Mouse (Mus musculus): ENCODE results near the gene Cnnm2. TPM values are rescaled to one million over a fixed set of nuclear protein-coding genes. Genes with fewer than 3 reads are reported as not detected.

The Cnnm2 gene
- total and polyA plus RNA-seq, 2 experiments from 2014 or later: 9.5 to 47.2 TPM

DNA sequence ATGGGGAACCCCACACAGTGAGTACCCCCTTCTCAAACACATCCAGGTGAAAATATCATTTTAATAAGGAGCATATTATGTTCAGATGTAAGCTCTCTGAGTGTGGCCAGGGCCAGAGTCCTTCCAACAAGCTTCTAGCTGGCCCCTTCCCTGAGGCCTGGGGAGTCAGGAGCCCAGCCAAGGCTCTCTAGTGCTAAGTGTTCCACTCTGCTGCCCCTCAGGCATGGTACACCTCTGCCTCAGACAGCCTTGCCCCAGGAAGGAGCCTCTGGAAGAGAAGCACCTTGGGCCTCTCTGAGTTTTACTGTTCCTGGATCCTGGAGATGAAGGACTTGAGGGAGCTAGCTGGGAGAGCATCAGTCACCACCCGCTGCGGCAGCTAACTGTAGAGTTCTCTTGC is 118.5 kb downstream of the Cnnm2 start:
- ATAC-seq (no peak), DNase-seq (ENCODE audit: low spot score) (no peak)
- H3K27ac ChIP-seq: no peak overlapping the region
- no peak for TF ChIP-seq CTCF (IDR thresholded peaks at IDR 0.05; ENCODE audit: low read depth)
- no peak overlapping the region for H3K4me3 ChIP-seq (ENCODE audit: low read length)
- H3K9me3 ChIP-seq (ENCODE audit: low read length): no peaks in the 10 kb centered on the region
- WGBS: 95% methylated on average over 2 of the region's 2 CpGs
- H3K4me1 ChIP-seq (ENCODE audit: insufficient read depth, low read length): no peaks in the 10 kb centered on the region
- no peak overlapping the region for H3K9ac ChIP-seq (replicated peaks; ENCODE audit: low read length)
- H3K36me3 ChIP-seq (ENCODE audit: insufficient read depth, low read length): peaks cover 11% of the 10 kb centered on the region; the same call in 1 of the 2 replicates
- no peak overlapping the region for H3K4me2 ChIP-seq (ENCODE audit: low read depth, low read length)
- no peaks in the 10 kb centered on the region for H3K27me3 ChIP-seq (ENCODE audit: insufficient read depth, low read length)

- no peak overlapping the region for H3K4me2 ChIP-seq (ENCODE audit: low read depth, low read length)
- H3K36me3 ChIP-seq (ENCODE audit: insufficient read depth, low read length): peaks cover 45% of the 10 kb centered on the region
- no peak for TF ChIP-seq CTCF (IDR thresholded peaks at IDR 0.05; ENCODE audit: low read depth)
- no peak for DNase-seq (ENCODE audit: low spot score)
- no peaks in the 10 kb centered on the region for H3K9me3 ChIP-seq (ENCODE audit: low read length)
- no peaks in the 10 kb centered on the region for H3K27me3 ChIP-seq (ENCODE audit: insufficient read depth, low read length)
- no peak overlapping the region for H3K9ac ChIP-seq (replicated peaks; ENCODE audit: low read length)
- H3K4me3 ChIP-seq (ENCODE audit: low read length): no peak overlapping the region
- no peak for ATAC-seq
- H3K27ac ChIP-seq: no peak overlapping the region
- no peaks in the 10 kb centered on the region for H3K4me1 ChIP-seq (ENCODE audit: insufficient read depth, low read length)
- WGBS: 94% methylated on average over 4 of the region's 4 CpGs
Measured at GRCm38 (mm10) chr19:46885365-46885764, 124.0 kb downstream of the Cnnm2 start.

GRCm38 (mm10) chr19:46886826-46887225 is 125.4 kb downstream of the Cnnm2 start:
- peaks cover 54% of the 10 kb centered on the region for H3K36me3 ChIP-seq (ENCODE audit: insufficient read depth, low read length)
- H3K27me3 ChIP-seq (ENCODE audit: insufficient read depth, low read length): no peaks in the 10 kb centered on the region
- H3K9ac ChIP-seq (replicated peaks; ENCODE audit: low read length): no peak overlapping the region
- ATAC-seq (no peak), DNase-seq (ENCODE audit: low spot score) (no peak)
- no peak overlapping the region for H3K27ac ChIP-seq
- no peak overlapping the region for H3K4me2 ChIP-seq (ENCODE audit: low read depth, low read length)
- no peak overlapping the region for H3K4me3 ChIP-seq (ENCODE audit: low read length)
- WGBS: 81% methylated on average over 7 of the region's 7 CpGs
- H3K4me1 ChIP-seq (ENCODE audit: insufficient read depth, low read length): no peaks in the 10 kb centered on the region
- TF ChIP-seq CTCF (IDR thresholded peaks at IDR 0.05; ENCODE audit: low read depth): no peak
- no peaks in the 10 kb centered on the region for H3K9me3 ChIP-seq (ENCODE audit: low read length)

- no peak overlapping the region for H3K4me2 ChIP-seq (ENCODE audit: low read depth, low read length)
- no peak overlapping the region for H3K4me3 ChIP-seq (ENCODE audit: low read length)
- H3K4me1 ChIP-seq (ENCODE audit: insufficient read depth, low read length): no peaks in the 10 kb centered on the region
- no peak overlapping the region for H3K27ac ChIP-seq
- H3K9me3 ChIP-seq (ENCODE audit: low read length): no peaks in the 10 kb centered on the region
- no peak for ATAC-seq
- peaks cover 58% of the 10 kb centered on the region for H3K36me3 ChIP-seq (ENCODE audit: insufficient read depth, low read length)
- no peak for TF ChIP-seq CTCF (IDR thresholded peaks at IDR 0.05; ENCODE audit: low read depth)
- no peak overlapping the region for H3K9ac ChIP-seq (replicated peaks; ENCODE audit: low read length)
- no peak for DNase-seq (ENCODE audit: low spot score)
- WGBS: 85% methylated on average over 14 of the region's 14 CpGs
- no peaks in the 10 kb centered on the region for H3K27me3 ChIP-seq (ENCODE audit: insufficient read depth, low read length)
Measured at GRCm38 (mm10) chr19:46887811-46888527, 126.6 kb downstream of the Cnnm2 start.

- peaks cover 55% of the 10 kb centered on the region for H3K36me3 ChIP-seq (ENCODE audit: insufficient read depth, low read length)
- H3K9ac ChIP-seq (replicated peaks; ENCODE audit: low read length): no peak overlapping the region
- DNase-seq (ENCODE audit: low spot score) (no peak), ATAC-seq (no peak)
- H3K9me3 ChIP-seq (ENCODE audit: low read length): no peaks in the 10 kb centered on the region
- no peak for TF ChIP-seq CTCF (IDR thresholded peaks at IDR 0.05; ENCODE audit: low read depth)
- no peak overlapping the region for H3K4me3 ChIP-seq (ENCODE audit: low read length)
- H3K27me3 ChIP-seq (ENCODE audit: insufficient read depth, low read length): no peaks in the 10 kb centered on the region
- H3K4me1 ChIP-seq (ENCODE audit: insufficient read depth, low read length): no peaks in the 10 kb centered on the region
- no peak overlapping the region for H3K27ac ChIP-seq
- 91% methylated on average over 8 of the region's 8 CpGs for WGBS
- H3K4me2 ChIP-seq (ENCODE audit: low read depth, low read length): no peak overlapping the region
Measured at GRCm38 (mm10) chr19:46889666-46890065, 128.3 kb downstream of the Cnnm2 start.

- no peak overlapping the region for H3K9ac ChIP-seq (replicated peaks; ENCODE audit: low read length)
- H3K36me3 ChIP-seq (ENCODE audit: insufficient read depth, low read length): peaks cover 46% of the 10 kb centered on the region
- 90% methylated on average over 8 of the region's 8 CpGs for WGBS
- H3K4me3 ChIP-seq (ENCODE audit: low read length): no peak overlapping the region
- no peaks in the 10 kb centered on the region for H3K27me3 ChIP-seq (ENCODE audit: insufficient read depth, low read length)
- H3K4me2 ChIP-seq (ENCODE audit: low read depth, low read length): no peak overlapping the region
- TF ChIP-seq CTCF (IDR thresholded peaks at IDR 0.05; ENCODE audit: low read depth): no peak
- no peak overlapping the region for H3K27ac ChIP-seq
- H3K4me1 ChIP-seq (ENCODE audit: insufficient read depth, low read length): no peaks in the 10 kb centered on the region
- no peaks in the 10 kb centered on the region for H3K9me3 ChIP-seq (ENCODE audit: low read length)
- DNase-seq (ENCODE audit: low spot score) (no peak), ATAC-seq (no peak)
Measured at GRCm38 (mm10) chr19:46890657-46891056, 129.3 kb downstream of the Cnnm2 start.

DNA sequence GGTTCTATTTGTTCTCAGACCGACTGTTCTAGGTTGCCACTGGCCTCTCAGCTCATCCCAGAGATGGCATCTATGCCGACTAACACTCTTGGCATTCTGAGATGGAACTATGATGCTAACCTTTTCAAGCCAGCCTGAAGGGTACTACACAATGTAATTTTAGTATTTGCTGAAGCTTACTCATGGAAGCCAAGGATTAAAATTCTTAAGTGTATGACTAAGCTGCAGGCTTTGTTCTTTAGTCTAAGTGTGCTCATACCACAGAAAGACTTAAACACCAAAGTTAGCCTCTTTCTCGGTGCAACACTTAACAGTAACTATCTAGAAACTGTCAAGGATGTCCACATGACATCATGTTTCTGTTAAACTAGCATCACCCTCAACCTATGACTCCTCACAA is 131.5 kb downstream of the Cnnm2 start:
- 86% methylated on average over 3 of the region's 3 CpGs for whole genome bisulfite sequencing
- H3K4me3 ChIP-seq (ENCODE audit: low read length): no peak overlapping the region
- no peak overlapping the region for H3K27ac ChIP-seq
- peaks cover 50% of the 10 kb centered on the region for H3K36me3 ChIP-seq (ENCODE audit: insufficient read depth, low read length)
- H3K4me1 ChIP-seq (ENCODE audit: insufficient read depth, low read length): no peaks in the 10 kb centered on the region
- no peak overlapping the region for H3K4me2 ChIP-seq (ENCODE audit: low read depth, low read length)
- no peak for TF ChIP-seq CTCF (IDR thresholded peaks at IDR 0.05; ENCODE audit: low read depth)
- H3K27me3 ChIP-seq (ENCODE audit: insufficient read depth, low read length): no peaks in the 10 kb centered on the region
- H3K9me3 ChIP-seq (ENCODE audit: low read length): no peaks in the 10 kb centered on the region
- no peak for DNase-seq (ENCODE audit: low spot score)
- no peak overlapping the region for H3K9ac ChIP-seq (replicated peaks; ENCODE audit: low read length)
- no peak for ATAC-seq

Data from hindbrain, postnatal 0 days (tissue).